Mouse (Mus musculus): Measurements from ENCODE around the gene Espnl. TPM values are rescaled to one million over a fixed set of nuclear protein-coding genes. Genes with fewer than 3 reads are reported as not detected.

Gene Espnl
- polyA plus RNA-seq, 1 experiment from 2014 or later, result 0.04 TPM

DNA sequence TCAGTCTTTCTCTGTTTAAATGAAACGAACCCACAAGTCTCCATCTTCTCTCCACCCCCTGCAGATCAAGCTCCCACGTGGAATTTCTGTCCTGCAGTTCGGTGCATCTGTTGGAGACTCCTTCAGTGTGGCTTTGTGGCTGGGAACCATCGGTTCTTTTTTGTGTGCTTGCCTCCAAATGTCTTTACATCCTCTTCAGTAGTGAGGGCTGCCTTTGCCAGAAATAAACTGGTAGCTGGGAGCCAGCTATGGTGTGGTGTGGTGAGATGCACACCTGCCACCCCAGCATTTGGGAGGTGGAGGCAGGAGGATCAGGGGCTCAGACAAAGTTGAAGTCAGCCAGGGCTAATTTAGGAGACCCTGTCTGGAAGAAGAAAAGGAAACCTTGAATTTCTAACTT lies 10.2 kb downstream of the Espnl start:
- ATAC-seq, result no peak
- no peaks in the 10 kb centered on the region for H3K4me1 ChIP-seq (replicated peaks)
- no peaks in the 10 kb centered on the region for H3K9me3 ChIP-seq
- no peak overlapping the region for H3K9ac ChIP-seq
- H3K36me3 ChIP-seq, result no peaks in the 10 kb centered on the region
- no peak overlapping the region for H3K27ac ChIP-seq
- no peak overlapping the region for H3K4me3 ChIP-seq (replicated peaks)
- H3K4me2 ChIP-seq (replicated peaks), result no peak overlapping the region
- WGBS, result 54% methylated on average over 4 of the region's 4 CpGs
- no peaks in the 10 kb centered on the region for H3K27me3 ChIP-seq (replicated peaks)

GRCm38 (mm10) chr1:91333582-91333981 lies 11.7 kb downstream of the Espnl start:
- Histone ChIP-seq H3K4me1 (replicated peaks) (no peaks in the 10 kb centered on the region), H3K4me3 (replicated peaks) (no peak overlapping the region), H3K9ac (no peak overlapping the region), H3K27ac (no peak overlapping the region), H3K4me2 (replicated peaks) (no peak overlapping the region), H3K9me3 (no peaks in the 10 kb centered on the region), H3K27me3 (replicated peaks) (no peaks in the 10 kb centered on the region), H3K36me3 (no peaks in the 10 kb centered on the region)
- no peak for ATAC-seq

GRCm38 (mm10) chr1:91337355-91337754 lies 15.5 kb downstream of the Espnl start:
- H3K9me3 ChIP-seq, result no peaks in the 10 kb centered on the region

DNA sequence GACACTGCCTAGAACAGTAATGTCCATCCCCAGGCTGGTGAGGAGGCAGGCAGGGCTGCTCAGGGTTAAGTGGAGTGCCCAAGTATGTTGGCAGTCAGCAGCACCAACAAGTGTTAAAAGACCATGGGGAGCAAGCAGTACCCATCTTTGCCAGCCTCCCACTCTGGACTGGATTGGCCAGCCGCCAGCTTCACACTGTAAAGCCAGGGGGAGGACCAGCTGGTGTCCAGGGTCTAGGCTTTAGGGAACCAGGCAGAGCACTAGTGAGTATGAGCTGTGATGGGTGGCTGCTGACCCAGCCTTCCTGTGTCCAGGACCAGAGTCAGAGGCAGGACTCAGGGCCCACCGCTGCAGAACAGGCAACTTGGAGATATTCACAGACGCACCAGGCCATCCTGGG lies 22.1 kb downstream of the Espnl start:
- no peaks in the 10 kb centered on the region for H3K9me3 ChIP-seq
- H3K27ac ChIP-seq, result no peak overlapping the region
- H3K27me3 ChIP-seq (replicated peaks), result peaks cover 44% of the 10 kb centered on the region
- peaks cover 12% of the 10 kb centered on the region; the same call in 1 of the 2 replicates for H3K4me1 ChIP-seq (replicated peaks)
- no peak overlapping the region for H3K4me2 ChIP-seq (replicated peaks)
- WGBS, result 77% methylated on average over 3 of the region's 3 CpGs
- no peak for ATAC-seq
- H3K36me3 ChIP-seq, result no peaks in the 10 kb centered on the region
- H3K9ac ChIP-seq, result no peak overlapping the region
- H3K4me3 ChIP-seq (replicated peaks), result no peak overlapping the region

More at GRCm38 (mm10) chr1:91337355-91337754, 15.5 kb downstream of the Espnl start:
- ATAC-seq, result no peak
- Histone ChIP-seq H3K4me1 (replicated peaks) (no peaks in the 10 kb centered on the region), H3K27me3 (replicated peaks) (peaks cover 3% of the 10 kb centered on the region; the same call in 1 of the 2 replicates), H3K27ac (no peak overlapping the region), H3K4me2 (replicated peaks) (no peak overlapping the region), H3K4me3 (replicated peaks) (no peak overlapping the region), H3K9ac (no peak overlapping the region), H3K36me3 (no peaks in the 10 kb centered on the region)
- WGBS, result 89% methylated on average over 7 of the region's 7 CpGs

GRCm38 (mm10) chr1:91344921-91345685 lies 23.2 kb downstream of the Espnl start:
- Histone ChIP-seq H3K4me2 (replicated peaks) (peak overlapping the region; percentile 59), H3K27ac (no peak overlapping the region), H3K9ac (no peak overlapping the region), H3K4me1 (replicated peaks) (peaks cover 12% of the 10 kb centered on the region; the same call in 1 of the 2 replicates), H3K9me3 (no peaks in the 10 kb centered on the region), H3K36me3 (no peaks in the 10 kb centered on the region), H3K27me3 (replicated peaks) (peaks cover 44% of the 10 kb centered on the region), H3K4me3 (replicated peaks) (peak overlapping the region; percentile 32)
- WGBS, result 2% methylated on average over 68 of the region's 68 CpGs
- ATAC-seq, result peak; percentile 34

GRCm38 (mm10) chr1:91346892-91347291 lies 25.0 kb downstream of the Espnl start:
- Histone ChIP-seq H3K4me1 (replicated peaks) (peaks cover 12% of the 10 kb centered on the region; the same call in 1 of the 2 replicates), H3K9me3 (no peaks in the 10 kb centered on the region), H3K36me3 (no peaks in the 10 kb centered on the region), H3K4me2 (replicated peaks) (no peak overlapping the region), H3K27ac (no peak overlapping the region), H3K9ac (no peak overlapping the region), H3K27me3 (replicated peaks) (peaks cover 41% of the 10 kb centered on the region), H3K4me3 (replicated peaks) (no peak overlapping the region)
- WGBS, result 34% methylated on average over 3 of the region's 3 CpGs
- peak; percentile 72 for ATAC-seq

DNA sequence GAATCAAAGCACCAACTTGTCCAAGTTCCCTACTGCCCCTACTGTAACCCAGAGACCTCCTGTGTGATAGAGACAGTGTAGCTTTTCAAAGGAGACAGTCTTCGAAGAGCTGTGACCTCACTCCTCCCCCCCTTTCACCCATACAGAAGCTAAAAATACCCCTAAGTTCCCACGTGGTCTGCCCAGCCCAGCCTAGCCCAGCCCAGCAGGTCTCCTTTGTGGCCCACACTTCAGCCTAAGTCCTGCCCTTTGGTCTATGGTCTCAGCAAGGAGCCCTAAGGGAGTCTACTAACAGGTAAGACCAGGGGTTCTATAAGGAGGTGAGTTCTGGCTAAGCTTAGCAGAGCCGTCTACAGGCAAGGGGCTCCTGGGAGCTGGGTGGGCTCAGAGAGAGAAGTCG lies 29.0 kb downstream of the Espnl start, which contains the start of gene Klhl30:
TSS of gene Klhl30 (plus strand) at position 176 of the 400 bp plus-strand sequence.
- 59% methylated on average over 4 of the region's 4 CpGs for WGBS

DNA sequence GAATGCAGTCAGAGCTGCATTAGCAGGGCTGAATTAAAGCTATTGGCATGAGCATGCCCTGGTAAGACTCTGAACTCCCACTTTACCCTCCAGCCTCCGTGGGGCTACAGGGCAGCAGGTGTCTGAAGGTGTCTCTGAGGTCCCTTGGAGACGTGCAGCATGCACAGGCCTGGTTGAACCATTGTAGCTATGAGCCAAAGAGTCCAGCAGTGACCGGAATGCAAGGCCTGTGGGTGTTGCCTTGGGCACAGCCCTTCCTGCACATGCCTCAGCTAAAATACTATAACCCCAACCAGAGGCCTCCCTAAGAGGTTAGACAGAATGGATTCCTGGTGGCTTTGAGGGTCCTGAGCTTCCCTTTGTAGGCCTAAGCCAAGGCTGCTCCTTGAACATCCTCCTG lies 29.4 kb downstream of the Espnl start:
- no peak overlapping the region for H3K27ac ChIP-seq
- H3K4me1 ChIP-seq (replicated peaks), result no peaks in the 10 kb centered on the region
- H3K27me3 ChIP-seq (replicated peaks), result peaks cover 6% of the 10 kb centered on the region
- ATAC-seq, result no peak
- H3K9ac ChIP-seq, result no peak overlapping the region
- H3K36me3 ChIP-seq, result no peaks in the 10 kb centered on the region
- H3K4me3 ChIP-seq (replicated peaks), result no peak overlapping the region
- no peak overlapping the region for H3K4me2 ChIP-seq (replicated peaks)
- 76% methylated on average over 3 of the region's 3 CpGs for WGBS
- no peaks in the 10 kb centered on the region for H3K9me3 ChIP-seq

More for the DNA sequence above, 29.0 kb downstream of the Espnl start, which contains the start of gene Klhl30:
- H3K27me3 ChIP-seq (replicated peaks), result peaks cover 11% of the 10 kb centered on the region
- H3K9ac ChIP-seq, result no peak within 1 kb of the TSS
- no peak for ATAC-seq
- no peak within 1 kb of the TSS for H3K4me3 ChIP-seq (replicated peaks)
- H3K27ac ChIP-seq, result no peak within 1 kb of the TSS
- no peaks in the 10 kb centered on the region for H3K4me1 ChIP-seq (replicated peaks)
- H3K4me2 ChIP-seq (replicated peaks), result no peak within 1 kb of the TSS
- H3K36me3 ChIP-seq, result no peaks in the 10 kb centered on the region
- H3K9me3 ChIP-seq, result no peaks in the 10 kb centered on the region

DNA sequence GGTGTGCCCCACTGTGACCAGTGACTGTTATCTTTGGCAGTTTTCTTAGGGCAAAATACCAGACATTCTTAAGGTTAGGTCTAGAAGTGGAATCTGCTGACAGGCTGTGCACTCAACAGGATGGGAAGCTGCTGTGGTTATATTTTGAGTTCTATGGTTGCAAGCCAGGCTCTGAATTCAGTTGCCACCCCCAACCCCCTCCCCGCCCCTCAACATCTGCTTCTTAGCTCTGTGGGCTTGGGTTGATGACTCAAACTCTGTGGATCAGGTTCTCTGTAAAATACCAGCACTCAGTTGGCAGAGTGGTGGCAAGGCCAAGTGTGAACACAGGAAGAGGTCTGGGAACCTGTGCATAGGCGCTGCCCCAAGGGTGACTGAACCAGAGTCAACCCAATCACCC lies 30.4 kb downstream of the Espnl start:
- no peak for ATAC-seq
- no peaks in the 10 kb centered on the region for H3K4me1 ChIP-seq (replicated peaks)
- no peaks in the 10 kb centered on the region for H3K36me3 ChIP-seq
- no peaks in the 10 kb centered on the region for H3K9me3 ChIP-seq
- no peak overlapping the region for H3K4me2 ChIP-seq (replicated peaks)
- no peaks in the 10 kb centered on the region for H3K27me3 ChIP-seq (replicated peaks)
- H3K9ac ChIP-seq, result no peak overlapping the region
- WGBS, result 88% methylated on average over 2 of the region's 2 CpGs
- no peak overlapping the region for H3K27ac ChIP-seq
- no peak overlapping the region for H3K4me3 ChIP-seq (replicated peaks)

- no peaks in the 10 kb centered on the region for H3K27me3 ChIP-seq (replicated peaks)
- H3K27ac ChIP-seq, result no peak overlapping the region
- no peaks in the 10 kb centered on the region for H3K36me3 ChIP-seq
- H3K9me3 ChIP-seq, result no peaks in the 10 kb centered on the region
- ATAC-seq, result no peak
- no peak overlapping the region for H3K4me2 ChIP-seq (replicated peaks)
- 84% methylated on average over 11 of the region's 11 CpGs for WGBS
- H3K4me1 ChIP-seq (replicated peaks), result no peaks in the 10 kb centered on the region
- H3K4me3 ChIP-seq (replicated peaks), result no peak overlapping the region
- no peak overlapping the region for H3K9ac ChIP-seq
These were observed 34.2 kb downstream of the Espnl start for GRCm38 (mm10) chr1:91356105-91356504.

DNA sequence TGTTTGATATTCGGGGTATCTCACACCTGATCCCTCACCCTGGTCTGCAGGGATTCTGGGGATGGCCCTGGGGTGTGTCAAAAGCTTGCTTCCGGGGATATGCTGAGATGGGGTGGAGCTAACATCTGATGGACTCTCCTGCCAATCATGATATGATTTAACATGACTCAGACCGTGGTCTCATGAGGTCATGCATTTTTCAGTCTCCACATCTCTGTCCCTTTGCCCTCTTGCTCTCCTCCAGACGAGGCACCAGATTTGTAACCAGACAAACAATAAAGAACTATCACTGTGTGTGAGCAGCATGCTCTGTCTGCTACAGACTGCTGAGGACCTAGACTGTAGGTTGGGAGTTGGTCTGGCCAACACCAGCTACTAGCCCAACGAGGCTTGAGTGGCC lies 40.2 kb downstream of the Espnl start:
- Histone ChIP-seq H3K4me3 (replicated peaks) (no peak overlapping the region), H3K4me1 (replicated peaks) (peaks cover 6% of the 10 kb centered on the region; the same call in 1 of the 2 replicates), H3K36me3 (no peaks in the 10 kb centered on the region), H3K9me3 (no peaks in the 10 kb centered on the region), H3K27me3 (replicated peaks) (no peaks in the 10 kb centered on the region), H3K9ac (no peak overlapping the region), H3K27ac (no peak overlapping the region), H3K4me2 (replicated peaks) (no peak overlapping the region)
- ATAC-seq, result no peak
- 71% methylated on average over 5 of the region's 5 CpGs for WGBS

DNA sequence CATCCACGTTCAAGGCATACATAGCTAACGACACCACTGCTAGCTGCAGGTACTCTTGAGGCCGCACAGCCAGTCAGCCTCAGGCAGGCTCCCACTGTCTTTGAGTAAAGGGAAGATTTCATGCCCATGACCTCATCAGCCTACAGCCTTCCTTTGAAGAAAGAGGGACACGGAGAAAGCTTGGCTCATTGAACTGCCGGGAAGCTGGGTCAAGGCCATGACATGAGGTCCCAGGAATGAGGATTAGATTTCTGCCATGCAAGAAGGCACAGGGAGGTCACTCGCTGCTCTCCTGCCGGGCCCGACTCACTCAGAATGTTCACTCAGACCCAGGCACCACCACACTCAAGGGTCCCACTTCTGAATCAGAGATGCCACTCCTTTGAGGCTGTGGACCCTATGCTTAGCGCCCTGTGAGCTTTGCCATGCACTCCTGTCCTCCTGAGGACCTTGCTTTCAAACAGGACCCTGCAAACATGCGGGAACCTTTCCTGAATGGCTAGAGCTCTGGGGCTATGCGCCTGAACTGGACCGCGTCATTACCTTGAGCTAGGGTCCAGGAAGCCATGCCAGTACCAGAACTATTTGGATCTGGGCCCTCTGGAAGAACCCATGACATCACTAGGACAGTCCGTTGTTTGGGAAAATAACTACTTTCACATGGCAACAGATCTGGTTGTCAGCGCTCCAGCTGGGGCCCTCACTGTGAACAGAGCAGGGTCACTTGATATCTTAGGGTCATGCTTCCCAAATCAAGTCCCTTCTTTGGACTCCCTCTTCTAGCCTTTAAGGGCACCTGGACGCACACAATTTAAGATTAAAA lies 43.2 kb downstream of the Espnl start:
- Histone ChIP-seq H3K4me1 (replicated peaks) (peaks cover 18% of the 10 kb centered on the region), H3K9ac (no peak overlapping the region), H3K27ac (no peak overlapping the region), H3K36me3 (no peaks in the 10 kb centered on the region), H3K27me3 (replicated peaks) (no peaks in the 10 kb centered on the region), H3K9me3 (no peaks in the 10 kb centered on the region), H3K4me3 (replicated peaks) (no peak overlapping the region), H3K4me2 (replicated peaks) (no peak overlapping the region)
- WGBS, result 91% methylated on average over 16 of the region's 16 CpGs
- no peak for ATAC-seq

Data from intestine, embryonic 15.5 days (tissue).